Mouse (Mus musculus) E14TG2a.4 (cell line): Measurements from ENCODE around the gene Meaf6.

Experiments
- CTCF ChIP-seq: conservative IDR thresholded peaks from 2 replicates; pipeline ENCODE4 v1.5.1; 2014; ENCODE audit warnings: low read length
- NANOG ChIP-seq: IDR thresholded peaks from 2 replicates; pipeline ENCODE4 v1.6.1; 2014; ENCODE audit warnings: borderline replicate concordance, low read length, mixed read lengths
- POU5F1 ChIP-seq: IDR thresholded peaks from 2 replicates; pipeline ENCODE4 v1.6.1; 2014; ENCODE audit warnings: low read length, borderline replicate concordance

DNA sequence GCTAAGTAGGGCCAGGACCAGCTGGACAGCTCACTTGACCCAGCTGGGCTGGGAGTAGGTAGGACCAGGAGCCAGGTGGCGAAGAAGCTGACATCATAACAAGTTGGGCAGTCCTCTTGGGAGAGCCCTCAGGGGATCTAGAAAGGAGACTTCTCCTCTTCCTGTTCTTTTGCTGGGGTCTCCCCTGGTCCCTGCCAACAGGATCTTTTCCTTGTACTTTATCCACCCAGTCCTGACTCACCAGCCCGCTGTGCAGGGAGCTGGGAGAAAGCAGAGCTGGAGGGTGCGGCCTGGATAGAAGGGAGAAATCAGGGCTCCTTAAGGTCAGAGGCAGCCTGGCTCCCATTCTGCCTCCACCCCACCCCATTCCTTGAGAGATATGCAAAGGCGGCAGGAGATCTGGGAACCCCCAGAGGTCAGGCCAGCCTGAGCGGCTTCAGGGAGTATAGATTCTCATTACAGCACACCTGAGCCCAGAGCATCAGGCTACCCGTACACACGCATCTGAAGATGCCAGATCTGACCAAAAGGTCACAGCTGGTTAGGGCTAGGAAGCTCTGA, 40.5 kb downstream of the Meaf6 start:
- TF ChIP-seq CTCF (no peak), POU5F1 (no peak), NANOG (no peak)
